In genomic region chr9:114742731-114743130, GRCm38 (mm10) we compare ENCODE assay signal across 11 mouse cellular contexts. TPM values are rescaled to one million over a fixed set of nuclear protein-coding genes. Genes with fewer than 3 reads are reported as not detected.
DNase-seq lines count a peak whose midpoint lies in the region; ATAC-seq lines count a peak whose summit lies in the region.
"Had no signal": no experiment of that assay in that cellular context is flagged by ENCODE, and none has a peak within 500 bp of the region (broad histone marks: within the 10 kb centered on the region; RNA-seq: fewer than 3 reads in every experiment).

No protein-coding gene starts in this region.

- peaks cover 42% of the 10 kb centered on the region for H3K36me3 ChIP-seq in kidney, embryonic 15.5 days
- H3K36me3 ChIP-seq in megakaryocyte, embryonic 14.5 days (replicated peaks; ENCODE audit: low read length): peaks cover 89% of the 10 kb centered on the region
- peaks cover 9% of the 10 kb centered on the region; the same call in 1 of the 2 replicates for H3K36me3 ChIP-seq in forebrain, embryonic 15.5 days

- peaks cover 11% of the 10 kb centered on the region for H3K4me1 ChIP-seq in kidney, embryonic 15.5 days
- H3K4me1 ChIP-seq in megakaryocyte, embryonic 14.5 days: peaks cover 95% of the 10 kb centered on the region
- H3K4me1 ChIP-seq in forebrain, embryonic 15.5 days: no peaks in the 10 kb centered on the region
- H3K4me1 ChIP-seq: limb, embryonic 15.5 days; neural tube, embryonic 12.5 days had no signal

- no peak overlapping the region for H3K4me3 ChIP-seq in kidney, embryonic 15.5 days (replicated peaks)
- peak overlapping the region; percentile 26 for H3K4me3 ChIP-seq in megakaryocyte, embryonic 14.5 days (replicated peaks)
- H3K4me3 ChIP-seq in forebrain, embryonic 15.5 days: no peak overlapping the region
- H3K4me3 ChIP-seq: limb, embryonic 15.5 days; neural tube, embryonic 12.5 days had no signal

- no peaks in the 10 kb centered on the region for H3K27me3 ChIP-seq in kidney, embryonic 15.5 days
- H3K27me3 ChIP-seq in megakaryocyte, embryonic 14.5 days (replicated peaks): no peaks in the 10 kb centered on the region
- no peaks in the 10 kb centered on the region for H3K27me3 ChIP-seq in forebrain, embryonic 15.5 days
- H3K27me3 ChIP-seq: limb, embryonic 15.5 days; neural tube, embryonic 12.5 days had no signal

- H3K9ac ChIP-seq in kidney, embryonic 15.5 days: no peak overlapping the region
- H3K9ac ChIP-seq in forebrain, embryonic 15.5 days (replicated peaks): no peak overlapping the region
- H3K9ac ChIP-seq: limb, embryonic 15.5 days; neural tube, embryonic 12.5 days had no signal

- no peak for DNase-seq in kidney, postnatal 10 days
- DNase-seq in CD8-positive naive resting alpha-beta T cell, adult 2 months (ENCODE audit: low read depth in 2 of 2, low spot score in 2 of 2): peak; percentile 20 to 50
- DNase-seq in urinary bladder, postnatal 14 days (ENCODE audit: low spot score): no peak
- no peak for DNase-seq in cerebellum, postnatal 4 days (ENCODE audit: low spot score in 2 of 2)
- DNase-seq: gastrocnemius, postnatal 36 days had no signal

- H3K27ac ChIP-seq in kidney, embryonic 15.5 days: peak overlapping the region; percentile 24; the same call in 1 of the 2 replicates
- no peak overlapping the region for H3K27ac ChIP-seq in forebrain, embryonic 15.5 days (replicated peaks)
- H3K27ac ChIP-seq: limb, embryonic 15.5 days; neural tube, embryonic 12.5 days had no signal

- ATAC-seq in kidney, embryonic 15.5 days (replicated peaks; ENCODE audit: low FRiP score): no peak
- ATAC-seq in hematopoietic stem cell, adult 5-6 weeks (replicated peaks in 1 of 2; ENCODE audit: insufficient read depth in 1 of 2, low FRiP score in 2 of 2, low TSS enrichment in 1 of 2, low read depth in 1 of 2, poor library complexity in 2 of 2, severe bottlenecking in 2 of 2): peak; percentile 91 to 97
- no peak for ATAC-seq in forebrain, embryonic 15.5 days (replicated peaks)

- 78% methylated on average over 2 of the region's 2 CpGs for WGBS in kidney, embryonic 15.5 days
- 84% methylated on average over 2 of the region's 2 CpGs for WGBS in forebrain, embryonic 15.5 days

- no peak overlapping the region for H3K4me2 ChIP-seq in kidney, embryonic 15.5 days
- no peak overlapping the region for H3K4me2 ChIP-seq in forebrain, embryonic 15.5 days (replicated peaks)
- H3K4me2 ChIP-seq: limb, embryonic 15.5 days; neural tube, embryonic 12.5 days had no signal

- no peaks in the 10 kb centered on the region for H3K9me3 ChIP-seq in kidney, embryonic 15.5 days (replicated peaks)
- H3K9me3 ChIP-seq in megakaryocyte, embryonic 14.5 days: no peaks in the 10 kb centered on the region
- H3K9me3 ChIP-seq in forebrain, embryonic 15.5 days: no peaks in the 10 kb centered on the region
- H3K9me3 ChIP-seq: limb, embryonic 15.5 days; neural tube, embryonic 12.5 days had no signal

RNA-seq across cellular contexts. Expression of gene Cmtm6, which starts 11.8 kb away (rescaled TPM):
- polyA plus RNA-seq in kidney, embryonic 15.5 days (2015; fragmentation: Nextera tagmentation; extraction: Ambion mirVana): 56.3 and 57.6 TPM in 2 replicates
- 66.4 and 85.0 TPM in 2 replicates for total RNA-seq in hematopoietic stem cell, adult 5-6 weeks (2017)
- 4.9 and 10.3 TPM in 2 replicates for polyA plus RNA-seq in megakaryocyte, embryonic 14.5 days (2012; ENCODE audit: insufficient read depth, low replicate concordance)
- 24.7 and 26.5 TPM in 2 replicates for polyA plus RNA-seq in forebrain, embryonic 15.5 days (2015; fragmentation: Nextera tagmentation; extraction: Ambion mirVana)

RNA-seq across cellular contexts. Expression of gene Cmtm7, which starts 38.9 kb away (rescaled TPM):
- 102 TPM in 2 replicates for polyA plus RNA-seq in kidney, embryonic 15.5 days (2015; fragmentation: Nextera tagmentation; extraction: Ambion mirVana)
- 461 and 641 TPM in 2 replicates for total RNA-seq in hematopoietic stem cell, adult 5-6 weeks (2017)
- 103 and 110 TPM in 2 replicates for polyA plus RNA-seq in megakaryocyte, embryonic 14.5 days (2012; ENCODE audit: insufficient read depth, low replicate concordance)
- polyA plus RNA-seq in forebrain, embryonic 15.5 days (2015; fragmentation: Nextera tagmentation; extraction: Ambion mirVana): 15.2 and 18.1 TPM in 2 replicates

RNA-seq across cellular contexts. Expression of gene Dync1li1, which starts 54.1 kb away (rescaled TPM):
- 62.2 and 67.5 TPM in 2 replicates for polyA plus RNA-seq in kidney, embryonic 15.5 days (2015; fragmentation: Nextera tagmentation; extraction: Ambion mirVana)
- 48.2 and 62.9 TPM in 2 replicates for total RNA-seq in hematopoietic stem cell, adult 5-6 weeks (2017)
- 12.7 and 15.1 TPM in 2 replicates for polyA plus RNA-seq in megakaryocyte, embryonic 14.5 days (2012; ENCODE audit: insufficient read depth, low replicate concordance)
- 110 and 113 TPM in 2 replicates for polyA plus RNA-seq in forebrain, embryonic 15.5 days (2015; fragmentation: Nextera tagmentation; extraction: Ambion mirVana)

Comparison
In these comparisons a context has a peak if more than half of its experiments do, and no peak if none do; other contexts are left out.
1. ATAC-seq: peak in hematopoietic stem cell, adult 5-6 weeks (2 of 2); none in kidney, embryonic 15.5 days (single experiment) and forebrain, embryonic 15.5 days (single experiment).
2. DNase-seq: peak in CD8-positive naive resting alpha-beta T cell, adult 2 months (2 of 2); none in kidney, postnatal 10 days (single experiment), urinary bladder, postnatal 14 days (single experiment) and cerebellum, postnatal 4 days (0 of 2).